Mouse (Mus musculus): ENCODE results near the gene Mmp14. TPM values are rescaled to one million over a fixed set of nuclear protein-coding genes. Genes with fewer than 3 reads are reported as not detected.

The Mmp14 gene
- polyA plus RNA-seq, 1 experiment from 2014 or later: 45.1 TPM

DNA sequence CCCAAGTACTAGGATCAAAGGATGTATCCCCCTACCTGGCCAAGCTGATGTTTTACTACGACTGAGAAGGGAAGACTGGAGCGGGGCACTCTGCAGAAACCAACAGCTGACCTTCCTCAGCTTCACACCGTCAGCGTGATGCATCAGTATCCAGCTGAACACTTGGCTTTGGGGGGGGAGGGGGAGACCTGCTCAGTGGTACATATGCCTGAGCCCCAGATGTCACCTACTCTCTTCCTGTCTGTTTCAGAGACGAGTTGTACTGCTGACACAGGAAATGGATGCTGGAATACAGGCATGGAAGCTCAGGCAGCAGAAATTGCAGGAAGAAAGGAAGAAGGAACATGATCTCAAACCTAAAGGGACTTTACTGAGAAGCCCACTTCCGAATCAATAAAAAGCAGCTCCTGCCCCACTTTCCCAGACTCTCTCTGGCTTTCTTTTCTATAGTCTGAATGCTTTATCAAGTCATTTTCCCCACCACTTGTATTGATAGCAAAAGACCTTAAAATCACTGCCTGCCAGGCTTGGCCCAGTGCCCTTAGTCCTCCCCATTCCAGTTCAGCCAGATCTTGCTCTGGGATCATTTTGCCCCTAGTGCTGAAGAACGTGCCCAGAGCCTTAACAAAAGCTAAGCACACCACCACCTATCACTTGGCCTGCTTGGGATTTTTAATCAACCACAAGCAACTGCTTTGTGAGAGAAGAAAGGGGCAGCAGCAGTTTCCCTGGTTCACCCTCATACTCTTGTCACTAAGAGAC, 1.9 kb upstream of the Mmp14 start:
- Histone ChIP-seq H3K27ac (ENCODE audit: low read depth, low read length) (peak overlapping the region; percentile 90; the same call in 1 of the 2 replicates), H3K4me1 (ENCODE audit: control insufficient read depth, insufficient read depth, low read depth, low read length) (peaks cover 24% of the 10 kb centered on the region), H3K27me3 (replicated peaks; ENCODE audit: control insufficient read depth, insufficient read depth, low read length) (peaks cover 3% of the 10 kb centered on the region; the same call in 1 of the 2 replicates), H3K9me3 (ENCODE audit: control insufficient read depth, low read length) (no peaks in the 10 kb centered on the region), H3K9ac (ENCODE audit: low read depth, low read length) (no peak overlapping the region; the same call in 1 of the 2 replicates), H3K36me3 (ENCODE audit: control insufficient read depth, insufficient read depth, low read length) (0 out of 2 replicates have a peak, but pooled peaks cover 5% of the 10 kb centered on the region), H3K4me3 (ENCODE audit: low read length) (no peak overlapping the region), H3K4me2 (ENCODE audit: low read length) (no peak overlapping the region)
- 49% methylated on average over 7 of the region's 7 CpGs for WGBS
- ATAC-seq: no peak

DNA sequence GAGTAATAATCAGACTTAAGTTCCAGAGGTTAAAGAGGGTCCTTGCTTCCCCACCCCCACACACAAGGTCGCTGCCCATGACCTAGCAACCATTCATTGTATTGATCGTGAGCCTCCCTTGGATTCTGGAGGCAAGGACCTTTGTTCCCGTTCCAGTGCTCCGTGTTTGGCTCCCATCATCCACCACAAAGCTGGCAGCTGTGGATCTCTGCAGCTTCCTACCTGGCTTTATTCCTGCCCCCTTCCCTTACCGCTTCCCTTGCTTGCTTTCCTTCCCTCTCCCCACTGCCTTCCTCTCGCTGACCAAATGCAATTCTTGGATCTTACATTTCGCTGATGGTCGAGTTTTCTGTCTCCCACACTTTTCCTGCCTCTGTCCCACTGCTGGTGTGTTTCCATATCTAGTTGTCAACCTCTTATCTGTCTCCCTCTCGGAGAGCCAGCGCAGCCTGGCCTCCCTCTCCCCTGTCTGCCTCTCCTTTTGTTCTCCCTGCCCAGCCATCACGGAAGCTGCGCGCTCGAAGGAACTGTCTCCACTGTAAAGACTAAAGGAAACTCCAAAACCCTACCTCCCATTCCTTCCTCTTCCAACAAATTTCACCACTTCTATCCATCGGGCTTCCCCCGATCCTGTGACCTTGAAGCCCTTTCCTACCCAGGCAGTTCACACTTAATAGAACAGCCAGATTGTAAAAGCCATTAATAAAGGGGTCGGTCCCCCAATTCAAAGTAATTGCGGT, 836 bp upstream of the Mmp14 start:
- no peaks in the 10 kb centered on the region for H3K9me3 ChIP-seq (ENCODE audit: control insufficient read depth, low read length)
- H3K4me3 ChIP-seq (ENCODE audit: low read length): peak overlapping the region; percentile 63
- H3K4me1 ChIP-seq (ENCODE audit: control insufficient read depth, insufficient read depth, low read depth, low read length): peaks cover 24% of the 10 kb centered on the region
- 0 out of 2 replicates have a peak, but pooled peaks cover 5% of the 10 kb centered on the region for H3K36me3 ChIP-seq (ENCODE audit: control insufficient read depth, insufficient read depth, low read length)
- peak overlapping the region; percentile 90 for H3K27ac ChIP-seq (ENCODE audit: low read depth, low read length)
- WGBS: 4% methylated on average over 18 of the region's 18 CpGs
- H3K27me3 ChIP-seq (replicated peaks; ENCODE audit: control insufficient read depth, insufficient read depth, low read length): peaks cover 3% of the 10 kb centered on the region; the same call in 1 of the 2 replicates
- peak overlapping the region; percentile 78 for H3K4me2 ChIP-seq (ENCODE audit: low read length)
- ATAC-seq: no peak
- H3K9ac ChIP-seq (ENCODE audit: low read depth, low read length): peak overlapping the region; percentile 78

DNA sequence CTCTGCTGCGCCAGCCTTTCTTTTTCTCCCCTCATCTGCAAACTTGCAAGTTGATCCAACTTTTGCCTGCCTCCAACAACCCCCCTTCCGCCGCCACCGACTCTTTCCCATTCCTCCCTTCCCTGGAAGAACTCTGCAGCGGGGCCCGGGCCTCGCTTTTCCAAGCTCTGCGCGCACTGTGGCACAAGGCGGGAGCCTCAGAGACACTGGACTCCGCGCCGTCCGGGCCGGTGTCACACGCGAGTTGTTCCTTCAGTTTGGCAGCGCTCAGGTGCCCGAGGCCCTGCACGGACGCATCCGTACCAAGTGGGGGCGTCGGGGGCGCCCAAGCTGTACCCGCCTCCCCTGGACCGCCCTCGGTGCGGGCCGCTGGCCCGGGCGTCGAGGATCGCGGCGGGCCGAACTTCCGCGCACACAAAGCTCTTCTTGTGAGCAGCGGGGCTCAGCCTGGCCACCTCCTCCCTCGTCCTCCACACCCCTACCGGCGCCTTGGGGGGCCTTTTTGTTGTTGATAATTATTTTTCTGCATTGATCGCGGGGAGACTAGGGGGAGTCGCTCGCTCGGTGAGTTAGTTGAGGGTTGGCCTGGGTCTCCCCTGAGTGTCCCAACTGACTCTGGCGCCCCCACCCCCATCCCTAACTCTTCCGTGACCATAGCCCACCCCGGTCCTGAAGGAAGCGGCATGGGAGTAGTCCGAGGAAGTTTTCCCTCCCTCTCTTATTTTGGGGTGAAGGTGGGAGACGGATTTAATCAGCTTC, 845 bp downstream of the Mmp14 start:
- peak overlapping the region; percentile 78 for H3K9ac ChIP-seq (ENCODE audit: low read depth, low read length)
- peak; percentile 25; the same call in 1 of the 2 replicates for ATAC-seq
- H3K36me3 ChIP-seq (ENCODE audit: control insufficient read depth, insufficient read depth, low read length): 0 out of 2 replicates have a peak, but pooled peaks cover 5% of the 10 kb centered on the region
- no peaks in the 10 kb centered on the region for H3K9me3 ChIP-seq (ENCODE audit: control insufficient read depth, low read length)
- peak overlapping the region; percentile 90 for H3K27ac ChIP-seq (ENCODE audit: low read depth, low read length)
- H3K4me2 ChIP-seq (ENCODE audit: low read length): peak overlapping the region; percentile 78
- H3K4me3 ChIP-seq (ENCODE audit: low read length): peak overlapping the region; percentile 63
- peaks cover 21% of the 10 kb centered on the region for H3K4me1 ChIP-seq (ENCODE audit: control insufficient read depth, insufficient read depth, low read depth, low read length)
- H3K27me3 ChIP-seq (replicated peaks; ENCODE audit: control insufficient read depth, insufficient read depth, low read length): peaks cover 3% of the 10 kb centered on the region; the same call in 1 of the 2 replicates
- 2% methylated on average over 51 of the region's 54 CpGs for WGBS

DNA sequence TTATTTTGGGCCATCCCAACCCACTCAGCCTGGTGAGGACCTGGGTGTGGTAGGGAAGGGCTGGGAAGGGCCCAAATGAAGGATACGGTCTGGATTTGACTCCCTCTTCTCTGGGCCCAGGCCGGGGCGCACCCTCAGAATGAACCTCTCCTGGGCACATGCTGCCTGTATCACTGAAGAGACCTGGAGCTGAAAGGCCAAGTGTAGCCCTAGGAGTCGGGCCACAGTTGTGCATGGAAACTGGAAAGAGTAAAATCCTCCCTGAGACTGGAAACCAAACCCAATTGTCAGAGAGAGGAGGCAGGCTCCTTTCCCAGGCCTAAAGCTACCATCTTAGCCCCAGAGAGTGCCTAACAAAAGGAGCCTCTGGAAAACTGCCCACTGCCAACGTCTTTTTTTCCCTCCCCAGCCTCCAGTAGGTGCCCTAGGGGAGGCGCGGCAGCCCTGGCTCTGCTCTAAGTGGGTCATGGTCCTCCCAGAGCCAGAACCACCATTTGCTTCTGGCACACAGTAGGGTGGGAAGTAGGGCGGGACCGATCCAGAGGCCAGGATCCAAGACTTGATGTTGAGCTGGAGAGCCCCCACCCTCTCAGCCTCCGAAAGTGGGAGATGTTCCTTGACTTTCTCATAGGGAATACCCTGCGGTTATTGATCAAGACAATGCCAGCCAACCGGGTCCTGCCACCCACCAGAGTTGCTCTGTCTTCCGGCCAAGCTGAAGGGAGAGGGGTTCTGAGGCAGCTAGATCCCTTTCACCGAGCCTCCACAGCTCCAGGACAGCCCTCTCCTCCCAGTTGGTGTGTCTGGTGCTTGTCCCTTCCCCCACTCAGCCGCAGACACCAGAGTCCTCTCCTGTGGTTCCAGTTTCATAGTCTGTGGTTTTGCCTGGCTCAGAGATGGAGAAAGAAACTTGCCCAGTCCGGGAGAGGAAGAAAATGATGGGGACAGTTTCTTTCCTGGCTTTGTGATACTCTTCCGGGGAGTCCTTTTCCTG, 1.7 kb downstream of the Mmp14 start:
- WGBS: 37% methylated on average over 17 of the region's 17 CpGs

DNA sequence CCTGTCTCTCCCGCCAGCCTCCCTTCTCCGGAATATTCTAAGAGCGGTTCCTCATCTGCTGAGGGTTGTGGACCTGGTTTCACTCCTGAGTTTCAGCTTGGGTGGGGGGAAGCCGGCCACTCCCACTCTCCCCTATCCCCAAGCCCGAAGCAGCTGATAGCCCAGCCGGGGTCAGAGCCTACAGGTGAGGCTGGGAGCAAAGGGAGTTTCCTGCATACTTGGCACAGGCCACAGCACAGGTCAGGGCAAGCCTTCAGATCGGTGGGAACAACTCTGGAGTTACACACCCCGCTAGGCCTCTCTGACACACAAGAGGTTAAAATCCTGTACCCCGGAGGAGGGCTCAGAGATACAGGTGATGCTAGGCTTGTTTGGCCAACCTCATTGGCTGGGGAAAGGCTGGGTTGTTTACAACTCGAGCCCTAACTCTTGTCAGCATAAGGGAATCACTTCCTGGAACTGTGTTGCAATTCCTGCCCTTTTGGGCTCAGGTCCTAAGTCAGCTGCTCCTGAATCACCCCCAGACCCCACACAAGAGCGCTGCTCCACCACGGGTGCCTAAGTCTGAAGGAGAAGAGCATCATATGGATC, 2.6 kb downstream of the Mmp14 start:
- H3K4me1 ChIP-seq (ENCODE audit: control insufficient read depth, insufficient read depth, low read depth, low read length): peaks cover 15% of the 10 kb centered on the region
- no peak overlapping the region for H3K27ac ChIP-seq (ENCODE audit: low read depth, low read length)
- H3K4me2 ChIP-seq (ENCODE audit: low read length): peak overlapping the region; percentile 78
- H3K27me3 ChIP-seq (replicated peaks; ENCODE audit: control insufficient read depth, insufficient read depth, low read length): peaks cover 3% of the 10 kb centered on the region; the same call in 1 of the 2 replicates
- no peaks in the 10 kb centered on the region for H3K9me3 ChIP-seq (ENCODE audit: control insufficient read depth, low read length)
- H3K4me3 ChIP-seq (ENCODE audit: low read length): peak overlapping the region; percentile 63
- no peak for ATAC-seq
- H3K9ac ChIP-seq (ENCODE audit: low read depth, low read length): peak overlapping the region; percentile 0; the same call in 1 of the 2 replicates
- 0 out of 2 replicates have a peak, but pooled peaks cover 5% of the 10 kb centered on the region for H3K36me3 ChIP-seq (ENCODE audit: control insufficient read depth, insufficient read depth, low read length)
- 66% methylated on average over 12 of the region's 12 CpGs for WGBS

More for the DNA sequence above, 1.7 kb downstream of the Mmp14 start:
- Histone ChIP-seq H3K36me3 (ENCODE audit: control insufficient read depth, insufficient read depth, low read length) (0 out of 2 replicates have a peak, but pooled peaks cover 5% of the 10 kb centered on the region), H3K9ac (ENCODE audit: low read depth, low read length) (peak overlapping the region; percentile 78), H3K4me3 (ENCODE audit: low read length) (peak overlapping the region; percentile 63), H3K27ac (ENCODE audit: low read depth, low read length) (peak overlapping the region; percentile 90), H3K4me2 (ENCODE audit: low read length) (peak overlapping the region; percentile 78), H3K4me1 (ENCODE audit: control insufficient read depth, insufficient read depth, low read depth, low read length) (peaks cover 15% of the 10 kb centered on the region), H3K9me3 (ENCODE audit: control insufficient read depth, low read length) (no peaks in the 10 kb centered on the region), H3K27me3 (replicated peaks; ENCODE audit: control insufficient read depth, insufficient read depth, low read length) (peaks cover 3% of the 10 kb centered on the region; the same call in 1 of the 2 replicates)
- peak; percentile 66 for ATAC-seq

DNA sequence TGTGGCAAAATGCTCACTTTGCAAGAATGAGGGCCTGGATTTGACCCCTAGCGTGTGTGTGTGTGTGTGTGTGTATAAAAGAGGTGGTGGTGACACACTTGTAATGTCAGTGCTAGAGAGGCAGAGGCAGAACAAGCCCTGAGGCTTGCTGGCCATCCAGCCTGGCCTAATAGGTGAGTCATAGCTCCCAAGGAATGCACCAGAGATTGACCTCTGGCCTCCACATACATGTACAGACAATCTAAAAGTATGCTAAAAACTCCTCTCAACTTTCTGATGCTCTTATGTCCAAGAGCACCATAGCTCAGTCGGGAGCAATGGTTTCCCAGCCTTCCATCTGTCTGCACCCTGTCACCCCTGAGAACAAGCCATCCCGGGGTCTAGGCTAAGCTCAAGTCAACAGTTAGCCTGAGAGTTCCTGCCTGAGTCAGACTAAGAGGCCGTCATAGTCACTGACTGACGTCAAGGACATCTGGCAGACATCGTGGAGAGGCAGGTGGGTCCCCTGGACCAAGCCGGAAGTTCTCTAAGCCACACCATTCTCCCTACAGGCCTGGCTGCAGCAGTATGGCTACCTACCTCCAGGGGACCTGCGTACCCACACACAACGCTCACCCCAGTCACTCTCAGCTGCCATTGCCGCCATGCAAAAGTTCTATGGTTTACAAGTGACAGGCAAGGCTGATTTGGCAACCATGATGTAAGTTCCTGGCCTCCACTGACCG, 3.9 kb downstream of the Mmp14 start:
- 85% methylated on average over 11 of the region's 11 CpGs for WGBS
- no peak for ATAC-seq

DNA sequence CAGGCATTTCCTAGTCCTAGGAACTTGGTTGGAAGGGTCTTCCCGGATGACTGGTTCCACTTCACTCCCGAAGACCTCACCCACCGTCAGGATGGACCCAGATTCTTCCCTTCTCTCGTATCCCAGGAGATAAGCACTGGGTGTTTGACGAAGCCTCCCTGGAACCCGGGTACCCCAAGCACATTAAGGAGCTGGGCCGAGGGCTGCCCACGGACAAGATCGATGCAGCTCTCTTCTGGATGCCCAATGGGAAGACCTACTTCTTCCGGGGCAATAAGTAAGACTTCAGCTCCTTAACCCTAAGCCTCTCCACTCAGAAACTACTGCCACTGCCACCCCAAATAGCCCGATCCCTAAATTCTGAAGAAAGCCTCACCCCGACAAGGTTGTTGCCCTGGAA, 7.7 kb downstream of the Mmp14 start:
- no peak overlapping the region for H3K4me2 ChIP-seq (ENCODE audit: low read length)
- H3K27me3 ChIP-seq (replicated peaks; ENCODE audit: control insufficient read depth, insufficient read depth, low read length): no peaks in the 10 kb centered on the region
- H3K36me3 ChIP-seq (ENCODE audit: control insufficient read depth, insufficient read depth, low read length): no peaks in the 10 kb centered on the region
- 87% methylated on average over 12 of the region's 12 CpGs for WGBS
- no peak overlapping the region for H3K9ac ChIP-seq (ENCODE audit: low read depth, low read length)
- no peaks in the 10 kb centered on the region for H3K9me3 ChIP-seq (ENCODE audit: control insufficient read depth, low read length)
- no peaks in the 10 kb centered on the region; the same call in 1 of the 2 replicates for H3K4me1 ChIP-seq (ENCODE audit: control insufficient read depth, insufficient read depth, low read depth, low read length)
- no peak overlapping the region for H3K4me3 ChIP-seq (ENCODE audit: low read length)
- H3K27ac ChIP-seq (ENCODE audit: low read depth, low read length): no peak overlapping the region
- ATAC-seq: no peak

More for the DNA sequence above, 3.9 kb downstream of the Mmp14 start:
- Histone ChIP-seq H3K4me2 (ENCODE audit: low read length) (no peak overlapping the region), H3K4me3 (ENCODE audit: low read length) (no peak overlapping the region), H3K9ac (ENCODE audit: low read depth, low read length) (no peak overlapping the region), H3K27ac (ENCODE audit: low read depth, low read length) (no peak overlapping the region), H3K4me1 (ENCODE audit: control insufficient read depth, insufficient read depth, low read depth, low read length) (peaks cover 12% of the 10 kb centered on the region), H3K9me3 (ENCODE audit: control insufficient read depth, low read length) (no peaks in the 10 kb centered on the region), H3K27me3 (replicated peaks; ENCODE audit: control insufficient read depth, insufficient read depth, low read length) (peaks cover 3% of the 10 kb centered on the region; the same call in 1 of the 2 replicates), H3K36me3 (ENCODE audit: control insufficient read depth, insufficient read depth, low read length) (no peaks in the 10 kb centered on the region)
